Mouse (Mus musculus): ENCODE data around the gene Nxpe4. TPM values are rescaled to one million over a fixed set of nuclear protein-coding genes. Genes with fewer than 3 reads are reported as not detected.

The Nxpe4 gene
- polyA plus RNA-seq, 1 experiment from 2014 or later: 5.6 TPM

DNA sequence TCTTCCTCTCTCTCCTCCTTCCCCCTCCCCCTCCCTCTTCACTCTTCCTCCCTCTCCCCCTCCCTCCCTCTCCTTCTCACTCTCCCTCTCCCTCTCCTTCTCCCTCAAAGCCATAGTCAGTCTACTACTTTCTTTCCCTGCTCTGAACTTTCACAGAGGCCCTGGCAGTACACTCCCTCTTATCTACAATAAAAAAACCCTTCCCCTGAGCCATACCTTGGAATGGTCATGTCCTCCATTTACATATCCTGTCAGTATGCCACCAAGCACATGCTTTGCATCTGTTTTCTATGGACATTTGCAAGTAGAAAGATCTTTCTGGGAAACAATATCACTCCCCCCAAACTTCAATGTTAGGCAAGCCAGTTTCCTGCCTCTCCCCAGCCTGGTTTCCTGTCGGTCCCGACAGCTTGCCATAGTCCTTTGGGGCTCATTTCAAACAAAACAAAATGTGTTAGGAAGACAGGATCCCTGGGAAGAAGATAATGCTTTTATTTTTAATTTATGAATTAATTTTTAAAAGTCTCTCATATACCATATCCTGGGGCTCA is 191.4 kb downstream of the Nxpe4 start, which contains the start of gene Nxpe2:
Gene Nxpe2 (minus strand): TSS at position 307 of the 551 bp plus-strand sequence.
- peaks cover 26% of the 10 kb centered on the region for H3K4me1 ChIP-seq
- no peak within 1 kb of the TSS for H3K4me3 ChIP-seq
- no peaks in the 10 kb centered on the region for H3K27me3 ChIP-seq (ENCODE audit: low read depth, poor library complexity, severe bottlenecking)
- peak within 1 kb of the TSS; percentile 42; the same call in 1 of the 2 replicates for H3K27ac ChIP-seq
- no peak for DNase-seq (ENCODE audit: low spot score)
- H3K36me3 ChIP-seq: no peaks in the 10 kb centered on the region
- no peaks in the 10 kb centered on the region for H3K9me3 ChIP-seq (replicated peaks)
- 64% methylated on average over 2 of the region's 2 CpGs for WGBS

DNA sequence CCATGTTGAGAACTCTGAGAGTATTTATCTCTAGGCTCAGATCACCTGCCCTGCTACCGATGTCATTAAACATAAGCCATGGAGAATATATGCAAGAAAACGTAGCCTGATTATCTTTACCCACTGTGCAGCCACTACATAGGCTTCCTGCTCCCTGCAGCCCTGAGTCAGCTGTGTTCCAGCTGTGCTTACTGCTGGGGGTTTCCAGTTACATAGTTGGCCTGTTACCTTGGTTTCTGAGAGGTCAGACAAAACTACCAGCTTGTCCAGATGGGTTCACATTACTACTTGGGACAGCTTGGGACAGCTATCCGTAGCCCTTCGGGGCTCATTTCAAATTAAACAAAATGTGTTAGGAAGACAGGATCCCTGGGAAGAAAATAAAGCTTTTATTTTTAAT is 192.3 kb downstream of the Nxpe4 start:
- 59% methylated on average over 4 of the region's 4 CpGs for WGBS
- Histone ChIP-seq H3K4me1 (peaks cover 26% of the 10 kb centered on the region), H3K9me3 (replicated peaks) (no peaks in the 10 kb centered on the region), H3K36me3 (no peaks in the 10 kb centered on the region), H3K4me3 (no peak overlapping the region), H3K27me3 (ENCODE audit: low read depth, poor library complexity, severe bottlenecking) (no peaks in the 10 kb centered on the region), H3K27ac (peak overlapping the region; percentile 61; the same call in 1 of the 2 replicates)
- peak; percentile 70 for DNase-seq (ENCODE audit: low spot score)

- Histone ChIP-seq H3K4me3 (no peak overlapping the region), H3K36me3 (no peaks in the 10 kb centered on the region), H3K4me1 (peaks cover 26% of the 10 kb centered on the region), H3K9me3 (replicated peaks) (no peaks in the 10 kb centered on the region), H3K27me3 (ENCODE audit: low read depth, poor library complexity, severe bottlenecking) (no peaks in the 10 kb centered on the region), H3K27ac (peak overlapping the region; percentile 61; the same call in 1 of the 2 replicates)
- 56% methylated on average over 3 of the region's 3 CpGs for WGBS
- DNase-seq (ENCODE audit: low spot score): peak; percentile 67
Observed at GRCm38 (mm10) chr9:48354793-48355192, 193.0 kb downstream of the Nxpe4 start.

- Histone ChIP-seq H3K9me3 (replicated peaks) (no peaks in the 10 kb centered on the region), H3K4me1 (peaks cover 29% of the 10 kb centered on the region), H3K36me3 (no peaks in the 10 kb centered on the region), H3K27me3 (ENCODE audit: low read depth, poor library complexity, severe bottlenecking) (no peaks in the 10 kb centered on the region), H3K27ac (no peak overlapping the region), H3K4me3 (no peak overlapping the region)
- DNase-seq (ENCODE audit: low spot score): no peak
- WGBS: 94% methylated on average over 3 of the region's 3 CpGs
Observed at GRCm38 (mm10) chr9:48357097-48357496, 195.3 kb downstream of the Nxpe4 start.

GRCm38 (mm10) chr9:48360826-48361225 is 199.0 kb downstream of the Nxpe4 start:
- Histone ChIP-seq H3K4me1 (peaks cover 10% of the 10 kb centered on the region; the same call in 1 of the 2 replicates), H3K9me3 (replicated peaks) (no peaks in the 10 kb centered on the region), H3K27me3 (ENCODE audit: low read depth, poor library complexity, severe bottlenecking) (no peaks in the 10 kb centered on the region), H3K36me3 (no peaks in the 10 kb centered on the region), H3K27ac (no peak overlapping the region), H3K4me3 (no peak overlapping the region)
- DNase-seq (ENCODE audit: low spot score): no peak
- 69% methylated on average over 4 of the region's 4 CpGs for WGBS

GRCm38 (mm10) chr9:48361815-48362631 is 200.2 kb downstream of the Nxpe4 start:
- DNase-seq (ENCODE audit: low spot score): no peak
- Histone ChIP-seq H3K4me1 (peaks cover 10% of the 10 kb centered on the region; the same call in 1 of the 2 replicates), H3K27me3 (ENCODE audit: low read depth, poor library complexity, severe bottlenecking) (no peaks in the 10 kb centered on the region), H3K4me3 (no peak overlapping the region), H3K9me3 (replicated peaks) (no peaks in the 10 kb centered on the region), H3K36me3 (no peaks in the 10 kb centered on the region), H3K27ac (0 out of 2 replicates have a peak overlapping the region, but pooled peaks have one; percentile 36)
- 78% methylated on average over 14 of the region's 14 CpGs for whole genome bisulfite sequencing

DNA sequence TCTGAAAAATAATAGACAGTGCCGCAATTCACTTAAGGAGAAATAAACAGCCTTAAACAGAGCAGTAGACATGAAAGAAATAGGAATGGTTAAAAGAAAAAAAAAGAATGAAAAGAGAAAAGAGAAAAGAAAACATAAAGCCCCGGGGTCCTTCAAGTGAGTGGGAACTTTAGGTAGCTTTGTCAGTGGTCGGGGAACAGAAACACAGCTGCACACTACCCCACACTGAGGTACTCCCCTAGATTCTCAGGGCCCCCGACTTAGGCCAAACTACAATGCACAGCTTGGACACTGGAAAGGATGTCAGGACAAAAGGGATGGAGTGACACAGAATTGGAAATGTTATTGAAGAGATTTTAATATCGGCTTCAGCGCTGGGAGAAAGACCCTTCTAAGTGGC is 200.9 kb downstream of the Nxpe4 start:
- no peaks in the 10 kb centered on the region for H3K27me3 ChIP-seq (ENCODE audit: low read depth, poor library complexity, severe bottlenecking)
- H3K36me3 ChIP-seq: no peaks in the 10 kb centered on the region
- 94% methylated on average over 6 of the region's 6 CpGs for WGBS
- H3K4me3 ChIP-seq: no peak overlapping the region
- peak overlapping the region; percentile 36; the same call in 1 of the 2 replicates for H3K27ac ChIP-seq
- peaks cover 12% of the 10 kb centered on the region for H3K4me1 ChIP-seq
- DNase-seq (ENCODE audit: low spot score): no peak
- H3K9me3 ChIP-seq (replicated peaks): no peaks in the 10 kb centered on the region

DNA sequence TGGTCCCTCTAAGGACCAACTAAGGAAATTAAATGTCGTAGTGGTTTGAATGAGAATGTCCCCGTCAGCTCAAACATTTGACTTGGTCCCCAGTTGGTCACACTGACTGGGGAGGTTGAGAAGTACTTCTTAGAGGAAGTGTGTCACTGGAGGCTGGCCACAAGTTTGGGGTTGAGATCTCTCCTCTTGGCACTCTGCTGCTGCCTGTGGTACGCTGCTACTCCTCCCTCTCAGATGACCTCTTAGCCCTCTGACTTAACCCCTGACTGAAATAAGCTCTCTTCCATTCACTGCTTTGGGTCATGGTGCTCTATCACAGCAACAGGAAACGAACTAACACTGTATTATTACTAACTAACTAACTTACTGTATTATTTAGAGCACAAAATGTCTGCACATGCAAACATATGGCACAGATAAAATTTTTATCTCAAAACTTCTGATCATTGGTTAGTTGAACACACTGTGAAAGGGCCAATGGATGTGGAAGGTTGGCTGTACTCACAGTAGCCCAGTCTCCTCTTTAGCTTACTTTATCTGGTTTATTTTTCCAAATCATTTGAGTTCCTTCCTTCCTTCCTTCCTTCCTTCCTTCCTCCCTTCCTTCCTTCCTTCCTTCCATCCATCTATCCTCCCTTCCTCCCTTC is 211.5 kb downstream of the Nxpe4 start:
- WGBS: 76% methylated on average over 4 of the region's 4 CpGs
- Histone ChIP-seq H3K4me1 (no peaks in the 10 kb centered on the region), H3K4me3 (no peak overlapping the region), H3K36me3 (no peaks in the 10 kb centered on the region), H3K27me3 (ENCODE audit: low read depth, poor library complexity, severe bottlenecking) (no peaks in the 10 kb centered on the region), H3K27ac (no peak overlapping the region), H3K9me3 (replicated peaks) (no peaks in the 10 kb centered on the region)
- DNase-seq (ENCODE audit: low spot score): no peak

GRCm38 (mm10) chr9:48374357-48374756 is 212.5 kb downstream of the Nxpe4 start:
- no peaks in the 10 kb centered on the region for H3K27me3 ChIP-seq (ENCODE audit: low read depth, poor library complexity, severe bottlenecking)
- H3K4me3 ChIP-seq: no peak overlapping the region
- no peaks in the 10 kb centered on the region for H3K36me3 ChIP-seq
- H3K9me3 ChIP-seq (replicated peaks): no peaks in the 10 kb centered on the region
- WGBS: 70% methylated on average over 2 of the region's 2 CpGs
- no peak for DNase-seq (ENCODE audit: low spot score)
- no peaks in the 10 kb centered on the region for H3K4me1 ChIP-seq
- H3K27ac ChIP-seq: no peak overlapping the region

- no peaks in the 10 kb centered on the region for H3K9me3 ChIP-seq (replicated peaks)
- H3K27ac ChIP-seq: no peak overlapping the region
- no peaks in the 10 kb centered on the region for H3K27me3 ChIP-seq (ENCODE audit: low read depth, poor library complexity, severe bottlenecking)
- no peak for DNase-seq (ENCODE audit: low spot score)
- WGBS: 73% methylated on average over 4 of the region's 4 CpGs
- H3K36me3 ChIP-seq: no peaks in the 10 kb centered on the region
- peaks cover 6% of the 10 kb centered on the region; the same call in 1 of the 2 replicates for H3K4me1 ChIP-seq
- H3K4me3 ChIP-seq: no peak overlapping the region
Observed at GRCm38 (mm10) chr9:48388451-48388850, 226.6 kb downstream of the Nxpe4 start.

- WGBS: 76% methylated on average over 3 of the region's 3 CpGs
- Histone ChIP-seq H3K27ac (no peak overlapping the region), H3K27me3 (ENCODE audit: low read depth, poor library complexity, severe bottlenecking) (no peaks in the 10 kb centered on the region), H3K4me3 (no peak overlapping the region), H3K36me3 (no peaks in the 10 kb centered on the region), H3K9me3 (replicated peaks) (no peaks in the 10 kb centered on the region), H3K4me1 (peaks cover 6% of the 10 kb centered on the region; the same call in 1 of the 2 replicates)
- DNase-seq (ENCODE audit: low spot score): no peak
Observed at GRCm38 (mm10) chr9:48389983-48390382, 228.2 kb downstream of the Nxpe4 start.

DNA sequence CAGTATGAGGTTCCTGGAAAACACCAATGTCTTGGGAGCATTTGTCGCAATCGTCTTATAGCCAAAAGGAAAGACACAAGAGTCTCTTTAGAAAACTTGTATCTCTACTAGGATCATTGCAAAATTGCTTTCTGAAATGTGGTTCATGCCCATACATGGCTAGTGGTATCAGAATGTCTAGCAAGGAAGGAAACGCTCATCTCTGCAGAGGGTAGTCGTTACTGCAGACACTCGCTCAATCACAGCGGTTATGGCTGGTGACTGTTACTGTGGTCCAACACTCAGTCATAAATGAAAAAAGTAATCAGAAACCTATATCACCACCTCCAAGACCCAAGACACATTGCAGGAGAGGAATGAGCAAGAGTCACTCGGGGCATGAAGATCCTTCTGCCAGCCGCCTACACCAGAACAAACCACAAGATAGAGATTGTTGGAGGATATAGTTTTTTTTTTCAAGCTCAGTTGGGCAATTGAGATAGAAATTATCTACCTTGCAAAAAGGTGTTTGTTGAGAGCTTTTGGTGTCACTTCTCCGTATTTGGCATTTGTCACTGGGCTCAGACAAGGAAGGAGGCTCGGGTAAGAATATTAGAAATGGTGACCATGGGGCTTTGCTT is 241.9 kb downstream of the Nxpe4 start:
- H3K27ac ChIP-seq: no peak overlapping the region
- no peaks in the 10 kb centered on the region for H3K36me3 ChIP-seq
- DNase-seq (ENCODE audit: low spot score): no peak
- H3K27me3 ChIP-seq (ENCODE audit: low read depth, poor library complexity, severe bottlenecking): no peaks in the 10 kb centered on the region
- H3K4me3 ChIP-seq: no peak overlapping the region
- no peaks in the 10 kb centered on the region for H3K9me3 ChIP-seq (replicated peaks)
- no peaks in the 10 kb centered on the region for H3K4me1 ChIP-seq
- WGBS: 95% methylated on average over 10 of the region's 10 CpGs
